Mouse (Mus musculus) midbrain, embryonic 13.5 days (tissue): ENCODE results near the gene Med31. TPM values are rescaled to one million over a fixed set of nuclear protein-coding genes. Genes with fewer than 3 reads are reported as not detected.
A peak's percentile ranks its signal among the peaks of the same experiment; 100 is the strongest.

Source experiments
- ATAC-seq: fragments of 200-750 bp; cut with Nextera tagmentation; 2 replicates; pipeline ENCODE4 v1.8.0; 2017; ENCODE audit warnings: mild to moderate bottlenecking, moderate TSS enrichment, moderate library complexity
- H3K27ac ChIP-seq: fragments of 300-500 bp; sonication (generic); 2 replicates; pipeline ENCODE4 v1.5.1; 2015; ENCODE audit warnings: inconsistent platforms, mild to moderate bottlenecking, moderate library complexity
- H3K27me3 ChIP-seq: fragments of 300-500 bp; sonication (generic); 2 replicates; pipeline ENCODE4 v1.6.1; 2015; ENCODE audit warnings: mild to moderate bottlenecking, inconsistent platforms
- H3K36me3 ChIP-seq: fragments of 300-500 bp; sonication (generic); 2 replicates; pipeline ENCODE4 v1.6.1; 2015; ENCODE audit warnings: mild to moderate bottlenecking, inconsistent platforms
- H3K4me1 ChIP-seq: fragments of 300-500 bp; sonication (generic); replicated peaks from 2 replicates; pipeline ENCODE4 v1.6.1; 2015; ENCODE audit warnings: inconsistent platforms
- H3K4me2 ChIP-seq: fragments of 300-500 bp; sonication (generic); replicated peaks from 2 replicates; pipeline ENCODE4 v1.6.1; 2015; ENCODE audit warnings: moderate library complexity, mild to moderate bottlenecking, inconsistent platforms
- H3K4me3 ChIP-seq: fragments of 300-500 bp; sonication (generic); replicated peaks from 2 replicates; pipeline ENCODE4 v1.5.1; 2015; ENCODE audit warnings: mild to moderate bottlenecking, inconsistent platforms
- H3K9ac ChIP-seq: fragments of 300-500 bp; sonication (generic); replicated peaks from 2 replicates; pipeline ENCODE4 v1.6.1; 2015; ENCODE audit warnings: mild to moderate bottlenecking, inconsistent platforms
- H3K9me3 ChIP-seq: fragments of 300-500 bp; sonication (generic); 2 replicates; pipeline ENCODE4 v1.6.1; 2016; ENCODE audit warnings: mild to moderate bottlenecking, inconsistent platforms
- WGBS: fragments of 180-500 bp; shearing (Covaris S2); methylation state at CpG from one replicate; pipeline ENCODE4 v1.1.7; 2015; 5-methylcytosine and 5-hydroxymethylcytosine counted together
- polyA plus RNA-seq: library from polyadenylated mRNA; unstranded; fragments of >200 nt; fragmentation: Nextera tagmentation; extraction: Ambion mirVana; gene quantifications from 2 replicates; pipeline ENCODE4 v1.2.1, GENCODE M21; 2015

Gene Med31
- polyA plus RNA-seq, 1 experiment from 2014 or later, result 66.7 TPM

DNA sequence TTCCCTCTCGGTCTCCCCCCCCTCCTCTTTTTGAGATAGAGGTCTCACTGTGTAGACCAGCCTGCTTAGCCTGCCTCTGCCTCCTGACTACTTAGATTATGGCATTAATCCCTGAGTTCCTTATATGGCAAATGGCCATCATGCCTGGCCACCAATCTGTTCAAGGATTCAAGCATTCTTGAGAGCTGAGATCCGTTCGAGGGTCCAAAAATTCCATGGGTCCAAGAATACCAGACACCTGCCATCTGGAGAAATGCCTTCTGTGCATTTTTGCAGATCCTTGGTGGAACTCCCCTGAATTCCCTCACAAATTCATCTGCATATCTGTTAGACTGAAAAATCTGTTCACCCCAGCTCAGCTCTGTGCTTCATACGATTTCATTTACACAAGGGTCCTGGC, 8.0 kb upstream of the Med31 start:
- Histone ChIP-seq H3K27me3 (no peaks in the 10 kb centered on the region), H3K9ac (no peak overlapping the region), H3K27ac (no peak overlapping the region), H3K9me3 (no peaks in the 10 kb centered on the region), H3K4me3 (no peak overlapping the region), H3K4me1 (peaks cover 11% of the 10 kb centered on the region), H3K36me3 (no peaks in the 10 kb centered on the region), H3K4me2 (no peak overlapping the region)
- ATAC-seq, result no peak
- 89% methylated on average over 4 of the region's 4 CpGs for WGBS

DNA sequence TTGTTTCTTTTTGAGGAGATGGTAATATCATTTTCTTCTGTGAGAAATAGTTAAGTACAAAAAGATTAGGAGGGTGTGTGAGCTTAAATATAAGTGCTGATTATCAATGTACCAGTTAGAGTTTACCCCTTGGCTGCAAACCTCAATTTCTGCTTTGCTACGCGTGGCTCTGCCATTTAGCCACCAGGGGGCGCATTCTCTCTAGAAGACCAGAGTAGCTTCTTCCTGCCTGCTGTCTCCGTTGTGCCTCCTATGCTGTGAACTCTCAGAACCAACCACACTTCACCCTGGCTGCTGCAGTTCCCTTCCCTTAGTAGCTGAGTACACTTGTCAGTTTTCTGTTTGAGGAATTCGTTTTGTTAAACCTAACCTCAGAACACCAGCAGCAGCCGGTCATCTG, 5.9 kb upstream of the Med31 start:
- Histone ChIP-seq H3K27ac (no peak overlapping the region), H3K9me3 (no peaks in the 10 kb centered on the region), H3K9ac (no peak overlapping the region), H3K36me3 (no peaks in the 10 kb centered on the region), H3K4me3 (no peak overlapping the region), H3K27me3 (no peaks in the 10 kb centered on the region), H3K4me1 (peaks cover 21% of the 10 kb centered on the region), H3K4me2 (no peak overlapping the region)
- ATAC-seq, result no peak
- 16% methylated on average over 6 of the region's 6 CpGs for WGBS

DNA sequence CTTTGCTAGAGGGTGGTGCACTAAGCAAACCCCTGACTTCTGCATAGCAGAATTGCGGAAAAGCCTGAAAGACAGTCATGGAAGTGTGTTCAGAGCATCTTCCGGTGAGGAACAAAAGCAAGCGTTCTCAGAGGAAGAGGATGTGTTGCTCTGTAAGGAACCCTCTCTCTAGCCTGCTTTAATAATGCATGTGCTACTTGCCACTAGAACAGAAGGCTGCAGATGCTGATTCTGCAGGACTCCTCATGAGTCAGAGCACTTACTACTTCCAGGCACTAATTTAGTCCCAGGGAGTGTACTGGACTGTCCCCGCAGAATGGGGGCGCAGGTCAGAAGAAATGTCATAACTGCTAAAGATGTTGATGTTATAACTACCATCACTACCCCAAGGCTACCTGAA, 1.7 kb upstream of the Med31 start:
- Histone ChIP-seq H3K27ac (no peak overlapping the region), H3K4me2 (peak overlapping the region; percentile 86), H3K9me3 (no peaks in the 10 kb centered on the region), H3K36me3 (no peaks in the 10 kb centered on the region; the same call in 1 of the 2 replicates), H3K4me3 (0 out of 2 replicates have a peak overlapping the region, but pooled peaks have one; percentile 11), H3K4me1 (peaks cover 30% of the 10 kb centered on the region), H3K27me3 (no peaks in the 10 kb centered on the region), H3K9ac (peak overlapping the region; percentile 47)
- no peak for ATAC-seq
- WGBS, result 84% methylated on average over 5 of the region's 5 CpGs

DNA sequence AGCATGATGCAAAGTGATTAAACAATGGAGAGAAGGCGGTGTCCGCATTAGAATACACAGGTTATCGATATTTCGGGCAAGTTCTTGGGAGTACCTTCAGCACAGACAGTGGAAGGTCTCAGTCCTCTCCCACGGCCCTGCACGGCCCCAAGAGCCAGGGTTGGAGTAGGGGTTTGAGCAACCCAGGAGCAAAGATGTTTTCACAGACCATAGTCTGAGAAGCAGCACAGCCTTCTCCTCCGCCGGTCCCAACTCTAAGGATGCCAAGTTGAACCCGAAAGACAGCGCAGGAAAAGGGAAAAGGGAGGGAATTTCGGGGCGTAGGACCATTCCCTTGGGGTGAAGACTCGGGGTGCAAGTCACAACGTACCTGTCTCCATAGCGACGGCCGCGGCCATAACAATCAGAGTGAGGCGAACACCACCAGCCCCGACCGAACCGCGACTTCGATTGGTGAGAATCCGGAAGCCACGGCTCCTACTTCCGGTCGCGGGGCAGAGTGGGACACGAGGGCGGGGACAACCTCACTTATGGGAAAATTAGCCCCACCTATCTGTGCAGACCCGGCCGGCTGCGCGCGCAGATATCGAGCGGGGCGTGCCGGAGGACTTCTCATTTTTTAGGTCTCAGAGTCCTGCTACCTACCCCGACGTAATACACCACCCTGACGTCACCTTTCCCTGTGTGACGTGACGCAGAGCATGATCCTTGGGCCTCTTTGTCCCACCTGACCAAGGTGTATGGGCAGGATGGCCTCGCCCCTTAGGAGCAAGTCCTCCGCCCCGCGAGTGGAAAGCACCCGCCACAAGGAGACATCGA, 592 bp downstream of the Med31 start:
- Histone ChIP-seq H3K27me3 (no peaks in the 10 kb centered on the region), H3K36me3 (peaks cover 22% of the 10 kb centered on the region), H3K4me2 (peak overlapping the region; percentile 86), H3K27ac (peak overlapping the region; percentile 82), H3K4me1 (peaks cover 30% of the 10 kb centered on the region), H3K9me3 (no peaks in the 10 kb centered on the region), H3K4me3 (peak overlapping the region; percentile 73), H3K9ac (peak overlapping the region; percentile 79)
- WGBS, result under 1% methylated on average over 51 of the region's 51 CpGs
- ATAC-seq, result peak; percentile 96

DNA sequence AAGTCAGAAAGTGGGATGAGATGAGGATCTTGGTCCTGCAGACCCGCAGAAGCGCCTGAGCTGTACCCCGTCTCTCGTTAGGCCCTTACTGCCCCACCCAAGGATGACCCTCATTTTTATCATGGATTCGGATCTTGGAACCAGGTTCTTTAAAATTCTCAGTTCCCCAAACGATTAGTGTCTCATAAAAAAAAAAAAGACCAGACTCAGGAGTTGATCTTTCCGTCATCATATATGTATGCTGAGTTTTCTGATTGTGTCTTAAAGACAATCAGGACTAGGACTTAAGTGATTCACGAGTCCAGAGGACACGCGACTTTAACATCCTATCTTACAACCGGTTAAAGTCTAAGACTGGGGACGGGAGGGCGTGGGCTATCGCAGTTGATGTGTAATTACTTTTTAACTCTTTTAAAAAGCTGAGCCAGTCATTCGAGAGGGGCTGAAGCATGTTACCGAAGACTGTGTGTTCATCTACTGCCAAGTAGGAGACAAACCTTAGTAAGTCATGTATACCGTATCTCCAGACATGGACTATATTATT, 7.5 kb downstream of the Med31 start:
- Histone ChIP-seq H3K4me2 (peak overlapping the region; percentile 92), H3K9me3 (no peaks in the 10 kb centered on the region), H3K27ac (peak overlapping the region; percentile 82; the same call in 1 of the 2 replicates), H3K4me3 (peak overlapping the region; percentile 93), H3K36me3 (peaks cover 25% of the 10 kb centered on the region), H3K9ac (peak overlapping the region; percentile 94), H3K4me1 (peaks cover 41% of the 10 kb centered on the region), H3K27me3 (no peaks in the 10 kb centered on the region)
- ATAC-seq, result no peak
- 22% methylated on average over 17 of the region's 17 CpGs for WGBS

DNA sequence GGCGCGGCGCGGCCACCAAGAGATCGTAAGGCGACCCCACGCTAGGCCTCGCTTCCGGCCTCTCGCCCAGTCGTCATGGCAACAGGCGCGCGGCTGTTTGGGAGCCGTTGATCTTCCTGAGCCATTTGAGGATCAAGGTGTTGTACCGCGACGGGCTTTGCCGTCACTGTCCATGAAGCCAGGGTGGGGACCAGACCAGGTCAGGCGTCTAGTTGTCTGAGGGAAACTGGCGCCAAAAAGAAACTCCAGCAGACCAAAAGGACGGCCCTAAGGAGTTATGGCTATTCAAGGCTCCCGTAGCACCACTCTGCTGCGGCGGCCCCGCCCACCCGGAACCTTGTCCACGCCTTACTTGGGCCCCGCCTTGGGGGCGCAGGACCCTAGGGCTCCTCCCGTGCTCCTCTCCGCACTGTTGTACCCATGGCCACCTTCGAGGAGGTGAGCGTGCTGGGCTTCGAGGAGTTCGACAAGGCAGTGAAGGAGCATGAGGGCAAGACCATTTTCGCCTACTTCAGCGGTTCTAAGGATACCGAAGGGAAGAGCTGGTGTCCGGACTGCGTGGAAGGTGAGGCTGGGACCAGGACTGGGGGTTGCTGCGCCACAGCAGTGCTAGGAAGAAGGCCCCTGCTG, 8.1 kb downstream of the Med31 start, which contains the start of the genes 4933427D14Rik and Txndc17:
4933427D14Rik (minus strand) TSS at position 256 of the 630 bp plus-strand sequence.
Txndc17 (plus strand) TSS at position 344 of the 630 bp plus-strand sequence.
- Histone ChIP-seq H3K9me3 (no peaks in the 10 kb centered on the region), H3K27ac (peak within 1 kb of the TSS; percentile 82), H3K4me2 (peak within 1 kb of the TSS; percentile 92), H3K36me3 (peaks cover 25% of the 10 kb centered on the region), H3K4me3 (peak within 1 kb of the TSS; percentile 93), H3K4me1 (peaks cover 41% of the 10 kb centered on the region), H3K27me3 (no peaks in the 10 kb centered on the region), H3K9ac (peak within 1 kb of the TSS; percentile 94)
- peak; percentile 93 for ATAC-seq
- under 1% methylated on average over 42 of the region's 42 CpGs for WGBS

DNA sequence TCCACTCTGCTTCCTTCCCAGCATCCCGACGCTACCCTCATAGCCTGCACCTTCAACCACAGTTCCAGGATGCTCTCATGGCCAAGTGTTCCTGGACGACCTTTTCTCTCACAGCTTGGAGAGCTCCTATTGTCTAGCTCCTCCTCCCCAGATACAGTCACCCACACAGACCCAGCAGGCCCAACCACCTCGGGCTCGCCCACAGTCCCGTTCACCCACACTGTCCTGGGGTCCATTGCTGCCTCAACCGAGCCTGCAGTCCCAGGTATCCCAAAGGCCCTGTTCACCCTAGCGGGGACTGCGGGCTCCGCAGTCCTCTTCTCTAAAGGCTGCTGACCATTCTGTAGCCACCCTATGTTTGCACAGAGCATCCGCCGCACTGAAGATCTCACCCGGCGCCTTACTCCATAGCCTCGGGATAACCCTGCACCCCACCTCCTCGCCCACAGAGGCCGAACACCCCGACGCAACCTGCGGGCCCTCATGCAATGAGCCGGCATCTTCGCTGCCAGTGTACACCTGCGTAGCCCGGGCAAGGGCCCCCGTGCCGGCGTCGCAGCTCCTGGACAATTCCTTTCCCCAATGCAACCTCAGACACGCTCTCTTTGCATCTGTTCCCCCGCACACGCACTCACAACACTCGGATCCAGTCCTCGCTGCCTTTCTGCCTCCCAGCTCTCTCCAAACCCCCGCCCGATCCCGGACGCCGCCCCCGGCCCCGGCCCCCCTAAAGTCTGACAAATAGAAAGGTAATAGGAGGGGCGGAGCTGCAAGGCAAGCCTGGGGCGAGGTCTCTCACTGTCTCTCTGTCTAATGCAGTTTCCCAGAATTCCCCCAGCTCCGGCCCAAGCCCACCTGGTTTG, 8.8 kb downstream of the Med31 start, which contains the start of gene Gm43951:
Gm43951 (minus strand) TSS at position 500 of the 863 bp plus-strand sequence.
- peaks cover 41% of the 10 kb centered on the region for H3K4me1 ChIP-seq
- H3K4me2 ChIP-seq, result peak within 1 kb of the TSS; percentile 92
- ATAC-seq, result peak; percentile 67
- no peaks in the 10 kb centered on the region for H3K27me3 ChIP-seq
- H3K27ac ChIP-seq, result peak within 1 kb of the TSS; percentile 82
- peaks cover 26% of the 10 kb centered on the region for H3K36me3 ChIP-seq
- H3K9me3 ChIP-seq, result no peaks in the 10 kb centered on the region
- 1% methylated on average over 43 of the region's 43 CpGs for WGBS
- H3K4me3 ChIP-seq, result peak within 1 kb of the TSS; percentile 93
- peak within 1 kb of the TSS; percentile 94 for H3K9ac ChIP-seq

DNA sequence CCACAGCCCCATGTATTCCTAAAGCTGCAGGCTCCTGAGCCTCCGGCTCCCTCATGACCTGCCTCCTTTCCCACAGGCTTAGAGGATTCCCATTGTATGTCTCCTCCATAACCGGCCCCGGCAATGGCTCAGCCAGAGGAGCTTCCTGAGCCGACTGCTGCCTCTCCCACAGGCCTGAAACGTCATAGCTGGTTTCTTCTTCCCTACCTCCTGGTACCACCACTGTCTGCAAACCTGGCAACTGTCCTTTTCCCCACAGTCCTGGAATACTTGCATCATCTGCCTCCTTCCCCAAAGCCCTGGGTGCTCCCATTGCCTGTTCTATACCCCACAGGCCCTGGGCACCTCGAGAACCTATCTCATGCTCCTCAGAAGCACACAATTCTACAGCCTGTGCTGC, 10.1 kb downstream of the Med31 start:
- WGBS, result 63% methylated on average over 6 of the region's 6 CpGs
- peaks cover 41% of the 10 kb centered on the region for H3K4me1 ChIP-seq
- no peaks in the 10 kb centered on the region for H3K9me3 ChIP-seq
- H3K4me3 ChIP-seq, result peak overlapping the region; percentile 93
- H3K4me2 ChIP-seq, result peak overlapping the region; percentile 92
- no peaks in the 10 kb centered on the region for H3K27me3 ChIP-seq
- H3K27ac ChIP-seq, result no peak overlapping the region
- no peak for ATAC-seq
- H3K36me3 ChIP-seq, result peaks cover 20% of the 10 kb centered on the region
- H3K9ac ChIP-seq, result peak overlapping the region; percentile 94

DNA sequence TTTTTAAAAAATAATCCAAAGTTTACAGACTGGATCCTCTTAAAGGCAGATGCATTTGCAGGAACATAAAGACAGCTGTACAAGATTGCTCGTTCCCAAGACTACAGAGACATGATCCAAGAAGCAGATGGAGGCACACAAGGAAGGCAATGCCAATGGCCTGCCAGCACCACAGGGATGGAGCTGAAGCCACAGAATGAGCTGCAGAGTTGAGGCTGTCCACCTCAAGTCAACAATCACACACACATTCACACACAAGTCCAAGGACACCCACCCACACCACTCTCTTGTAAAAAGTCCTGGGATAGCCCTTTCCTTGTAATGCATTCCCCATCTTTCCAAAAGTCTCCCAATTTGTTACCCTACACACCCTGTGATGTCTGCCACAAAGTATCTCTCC, 12.0 kb downstream of the Med31 start:
- Histone ChIP-seq H3K4me1 (peaks cover 38% of the 10 kb centered on the region), H3K9me3 (no peaks in the 10 kb centered on the region), H3K4me3 (no peak overlapping the region), H3K27ac (no peak overlapping the region), H3K4me2 (no peak overlapping the region), H3K9ac (no peak overlapping the region), H3K27me3 (no peaks in the 10 kb centered on the region), H3K36me3 (peaks cover 19% of the 10 kb centered on the region)
- WGBS, result 45% methylated on average over 1 of the region's 1 CpGs
- ATAC-seq, result no peak

DNA sequence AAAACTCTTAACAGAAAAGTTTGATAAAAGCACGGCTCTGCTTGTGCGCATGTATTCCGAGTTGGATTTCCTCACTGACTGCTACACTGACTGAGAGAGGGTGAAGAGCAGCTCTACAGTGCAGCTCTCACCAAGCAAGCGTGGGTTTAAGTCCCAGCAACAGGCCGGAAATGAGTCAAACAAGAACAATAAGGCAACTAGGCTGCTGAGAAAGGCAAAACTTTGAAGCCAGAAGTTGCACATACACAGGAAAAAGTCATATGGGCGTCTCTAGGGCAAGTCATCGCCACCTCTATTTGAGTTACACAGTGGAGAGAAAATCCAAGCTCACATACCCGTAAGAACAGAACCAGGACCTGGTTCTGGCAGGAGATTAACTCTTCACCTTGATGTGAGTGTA, 18.9 kb downstream of the Med31 start:
- H3K9ac ChIP-seq, result no peak overlapping the region
- peaks cover 2% of the 10 kb centered on the region; the same call in 1 of the 2 replicates for H3K4me1 ChIP-seq
- no peaks in the 10 kb centered on the region for H3K9me3 ChIP-seq
- WGBS, result 90% methylated on average over 8 of the region's 8 CpGs
- H3K4me2 ChIP-seq, result no peak overlapping the region
- peaks cover 45% of the 10 kb centered on the region for H3K36me3 ChIP-seq
- no peaks in the 10 kb centered on the region for H3K27me3 ChIP-seq
- ATAC-seq, result no peak
- H3K4me3 ChIP-seq, result no peak overlapping the region
- H3K27ac ChIP-seq, result no peak overlapping the region

DNA sequence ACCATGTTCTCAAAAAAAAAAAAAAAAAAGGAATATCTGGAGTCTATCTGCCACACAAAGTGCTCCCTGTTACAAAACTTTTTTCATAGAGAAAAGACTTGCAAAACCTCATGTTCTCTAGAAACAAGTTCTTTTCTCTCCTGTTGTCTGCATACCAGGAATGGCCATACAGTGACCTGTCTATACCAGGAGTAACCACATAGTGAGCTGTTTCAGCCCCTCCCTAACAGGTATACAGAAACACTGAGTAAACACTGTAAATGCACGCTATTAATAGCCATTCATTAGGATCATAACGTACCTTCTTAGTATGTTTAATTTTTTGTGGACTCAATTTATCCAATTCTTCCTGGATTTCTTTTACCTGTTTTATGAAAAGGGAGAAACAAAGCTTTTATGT, 21.1 kb downstream of the Med31 start:
- Histone ChIP-seq H3K4me2 (no peak overlapping the region), H3K36me3 (peaks cover 57% of the 10 kb centered on the region), H3K4me3 (no peak overlapping the region), H3K4me1 (peaks cover 2% of the 10 kb centered on the region; the same call in 1 of the 2 replicates), H3K27ac (no peak overlapping the region), H3K9me3 (no peaks in the 10 kb centered on the region), H3K9ac (no peak overlapping the region), H3K27me3 (no peaks in the 10 kb centered on the region)
- 89% methylated on average over 2 of the region's 2 CpGs for WGBS
- ATAC-seq, result no peak
